Mouse (Mus musculus): ENCODE data around the gene Gm26992.
"Not testable (repeated sequence)": the region's sequence is repeated elsewhere in the genome, so short reads cannot be mapped to it uniquely, and the experiment has no call there.

The Gm26992 gene

GRCm38 (mm10) chrX:103421710-103422109, at the start of gene Gm26992:
Gene Gm26992, plus strand, starts transcription at chrX:103422010.
- DNase-seq (ENCODE audit: low spot score): no peak

DNA sequence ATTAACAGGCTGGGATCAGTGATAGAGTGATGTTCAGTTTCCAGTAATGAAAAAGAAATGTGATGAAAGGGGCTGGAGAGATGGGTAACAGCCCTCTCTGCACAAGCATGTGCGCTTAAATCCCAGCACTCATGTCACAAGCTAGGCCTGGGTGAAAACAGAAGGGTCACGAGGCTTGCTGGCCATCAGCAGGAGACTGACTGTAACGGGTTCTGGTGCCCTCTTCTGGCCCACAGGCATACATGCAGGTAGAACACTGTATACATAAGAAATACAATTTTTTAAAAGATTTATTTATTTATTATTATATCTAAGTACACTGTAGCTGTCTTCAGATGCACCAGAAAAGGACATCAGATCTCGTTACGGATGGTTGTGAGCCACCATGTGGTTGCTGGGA, 47.6 kb upstream of the Gm26992 start:
- no peak for DNase-seq (ENCODE audit: low spot score)

- DNase-seq (ENCODE audit: low spot score): no peak
Observed at GRCm38 (mm10) chrX:103384528-103384927, 37.3 kb upstream of the Gm26992 start.

GRCm38 (mm10) chrX:103388131-103388530, 33.7 kb upstream of the Gm26992 start:
- no peak for DNase-seq (ENCODE audit: low spot score)

- no peak for DNase-seq (ENCODE audit: low spot score)
Observed at GRCm38 (mm10) chrX:103393841-103394240, 28.0 kb upstream of the Gm26992 start.

DNA sequence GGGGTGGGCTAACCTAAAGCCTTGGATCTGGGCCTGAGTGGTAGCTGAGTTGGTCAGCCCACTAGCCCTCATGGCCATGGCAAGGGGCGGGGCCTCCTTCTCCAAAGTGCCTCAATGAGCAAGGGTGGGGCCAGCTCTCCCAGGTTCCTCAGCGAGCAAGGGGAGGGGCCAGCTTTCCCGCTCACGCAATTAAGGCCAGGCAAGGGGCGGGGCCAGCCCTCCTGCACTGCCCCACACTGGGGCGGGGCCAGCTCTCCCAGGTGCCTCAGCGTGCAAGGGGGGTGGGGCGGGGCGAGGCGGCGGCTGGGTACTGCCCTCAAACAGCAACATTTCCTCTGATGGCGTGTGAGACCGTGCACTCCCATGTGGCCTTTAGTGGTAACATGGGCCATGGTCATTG, 16.8 kb upstream of the Gm26992 start:
- no peak for DNase-seq (ENCODE audit: low spot score)

DNA sequence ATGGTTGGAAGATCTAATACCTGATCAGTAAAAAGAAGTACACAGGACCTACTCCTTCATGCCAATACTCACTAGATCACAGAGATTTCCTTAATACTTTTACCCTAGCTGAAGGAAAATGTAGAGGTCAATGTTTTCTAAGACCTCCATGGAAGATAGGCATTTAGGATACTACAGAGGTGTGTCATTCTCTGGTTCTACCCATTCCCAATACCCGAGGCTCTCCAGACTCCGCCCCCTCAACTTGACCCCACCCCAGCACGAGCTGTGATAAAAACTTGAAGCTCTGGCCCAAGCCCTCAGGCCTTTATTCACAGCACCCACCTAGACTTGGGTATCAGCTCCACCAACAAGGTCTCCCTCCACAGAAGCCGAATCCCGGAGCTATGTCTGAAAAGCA, 7.6 kb upstream of the Gm26992 start, which contains the start of gene Tsx:
Tsx (plus strand) TSS at position 301 of the 400 bp plus-strand sequence.
- DNase-seq (ENCODE audit: low spot score): no peak

DNA sequence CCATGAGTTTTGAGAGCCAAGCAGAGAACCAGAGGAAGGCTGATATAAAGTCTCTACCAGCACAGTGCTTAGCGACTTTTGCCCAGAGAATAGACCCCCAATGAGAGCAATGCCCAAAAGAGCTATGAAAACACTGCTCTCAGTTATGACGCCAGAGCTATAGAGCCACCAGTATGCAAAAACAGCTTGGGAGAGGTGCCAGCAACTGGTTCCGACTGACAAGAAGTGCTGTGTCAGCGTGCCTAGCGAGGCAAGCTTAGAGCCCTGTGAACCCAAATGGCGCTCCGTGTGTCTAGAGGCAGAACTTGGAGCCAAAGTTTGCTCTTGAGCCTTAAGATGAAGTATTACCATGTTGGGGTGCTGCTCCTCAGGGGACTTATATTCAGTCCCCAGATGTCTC, 5.9 kb downstream of the Gm26992 start:
- DNase-seq (ENCODE audit: low spot score): no peak

GRCm38 (mm10) chrX:103432293-103432692, 10.5 kb downstream of the Gm26992 start:
- DNase-seq (ENCODE audit: low spot score): no peak

DNA sequence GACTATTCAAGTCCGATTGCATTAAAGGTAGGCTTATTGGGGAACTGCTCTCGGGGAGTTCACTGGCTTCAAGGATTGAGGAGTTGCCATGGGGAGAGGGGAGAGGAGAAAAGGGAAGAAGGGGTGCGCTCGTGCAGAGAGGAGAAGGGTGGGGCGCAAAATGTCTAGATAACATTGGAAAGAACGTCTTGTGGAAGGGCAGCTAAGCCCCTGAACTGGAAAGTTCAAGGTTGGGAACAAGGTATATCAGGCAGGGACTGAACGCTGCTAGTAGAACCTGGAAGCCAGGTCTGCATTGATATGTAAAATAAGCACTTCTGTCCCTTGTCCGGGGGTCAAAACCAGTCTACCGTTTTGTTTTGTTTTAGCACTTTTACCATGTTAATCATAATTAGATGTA, 16.2 kb downstream of the Gm26992 start:
- no peak for DNase-seq (ENCODE audit: low spot score)

GRCm38 (mm10) chrX:103440803-103441202, 19.0 kb downstream of the Gm26992 start:
- no peak for DNase-seq (ENCODE audit: low spot score)

DNA sequence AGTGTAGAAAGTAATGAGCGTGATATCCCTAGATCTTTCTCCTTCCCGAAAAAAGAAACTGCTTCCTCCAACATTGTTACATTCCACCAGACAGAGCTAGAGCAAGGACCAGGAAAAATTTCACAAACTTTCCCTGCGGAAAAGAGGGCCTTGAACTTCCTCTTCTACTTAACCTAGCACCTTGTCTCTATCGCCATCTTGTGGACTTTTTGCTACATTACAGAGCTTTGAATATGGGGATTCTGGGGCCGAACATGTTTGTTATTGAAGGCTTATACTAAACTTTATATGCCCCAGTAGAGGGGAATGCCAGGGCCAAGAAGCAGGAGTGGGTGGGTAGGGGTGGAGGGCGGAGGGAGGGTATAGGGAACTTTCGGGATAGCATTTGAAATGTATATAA, 21.9 kb downstream of the Gm26992 start:
- DNase-seq (ENCODE audit: low spot score): no peak

DNA sequence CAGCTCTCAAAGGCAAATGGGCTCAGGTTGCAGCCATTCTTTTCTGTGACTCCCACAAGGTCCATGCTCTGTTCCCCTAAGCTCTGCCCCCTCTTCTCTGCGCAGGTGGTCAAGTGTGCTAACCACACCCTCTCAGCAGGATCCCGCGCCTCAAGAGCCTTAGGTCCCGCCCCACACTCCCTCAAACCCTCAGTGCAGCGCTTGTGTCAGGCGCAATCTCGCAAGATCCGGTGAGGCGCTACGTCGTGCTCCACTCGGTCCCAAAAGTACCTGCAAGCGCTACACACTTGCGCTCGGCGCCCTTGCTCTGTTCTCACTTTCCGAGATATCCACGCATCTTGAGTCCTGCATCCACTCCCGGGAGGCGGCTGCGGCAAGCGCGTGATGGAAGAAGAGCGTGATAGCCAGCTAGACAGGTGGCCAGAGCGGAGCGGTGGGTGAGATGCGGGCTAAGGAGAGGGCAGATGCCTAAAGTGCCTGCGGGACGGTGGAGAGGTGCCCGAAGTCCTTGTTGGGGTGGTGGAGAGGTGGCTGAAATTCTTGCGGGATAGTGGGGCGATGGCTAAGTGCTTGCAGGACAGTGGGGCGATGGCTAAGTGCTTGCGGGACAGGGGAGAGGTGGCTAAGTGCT, 25.8 kb downstream of the Gm26992 start:
- DNase-seq (ENCODE audit: low spot score): no peak

DNA sequence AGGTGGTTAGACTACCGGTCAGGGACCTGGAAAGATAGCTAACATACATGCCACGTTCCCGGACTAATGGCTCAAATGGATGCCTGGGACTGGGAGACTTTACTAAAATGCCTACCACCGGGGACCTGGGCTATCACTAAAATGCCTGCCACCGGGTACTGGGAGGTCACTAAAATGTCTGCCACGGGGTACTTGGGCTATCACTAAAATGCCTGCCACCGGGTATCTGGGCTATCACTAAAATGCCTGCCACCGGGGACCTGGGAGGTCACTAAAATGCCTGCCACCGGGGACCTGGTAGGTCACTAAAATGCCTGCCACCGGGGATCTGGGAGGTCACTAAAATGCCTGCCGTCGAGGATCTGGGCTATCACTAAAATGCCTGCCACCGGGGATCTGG, 26.6 kb downstream of the Gm26992 start:
- DNase-seq (ENCODE audit: low spot score): not testable (repeated sequence)

GRCm38 (mm10) chrX:103448943-103449722, 27.3 kb downstream of the Gm26992 start:
- not testable (repeated sequence) for DNase-seq (ENCODE audit: low spot score)

GRCm38 (mm10) chrX:103452815-103453214, 31.0 kb downstream of the Gm26992 start:
- no peak for DNase-seq (ENCODE audit: low spot score)

- DNase-seq (ENCODE audit: low spot score): no peak
Observed at GRCm38 (mm10) chrX:103460056-103460455, 38.2 kb downstream of the Gm26992 start.

DNA sequence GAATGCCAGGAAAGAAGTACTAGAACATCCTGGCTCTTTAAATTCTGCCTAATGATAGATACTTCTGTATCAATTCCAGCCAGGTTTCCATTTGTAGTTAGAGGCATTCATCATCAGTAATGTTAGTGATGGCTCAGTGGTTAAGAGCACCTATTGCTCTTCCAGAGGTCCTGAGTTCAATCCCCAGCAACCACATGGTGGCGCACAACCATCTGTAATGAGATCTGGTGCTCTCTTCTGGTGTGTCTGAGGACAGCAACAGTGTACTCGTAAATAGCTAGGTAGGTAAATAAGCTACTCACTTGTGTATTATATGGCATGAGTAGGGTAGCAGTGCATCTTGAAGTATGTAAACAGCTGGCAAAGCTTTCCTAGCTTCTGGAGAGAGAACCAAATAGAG, 47.2 kb downstream of the Gm26992 start:
- DNase-seq (ENCODE audit: low spot score): no peak

GRCm38 (mm10) chrX:103472346-103472745, 50.5 kb downstream of the Gm26992 start:
- DNase-seq (ENCODE audit: low spot score): no peak

GRCm38 (mm10) chrX:103477507-103477906, 55.7 kb downstream of the Gm26992 start:
- peak; percentile 70 for DNase-seq (ENCODE audit: low spot score)

DNA sequence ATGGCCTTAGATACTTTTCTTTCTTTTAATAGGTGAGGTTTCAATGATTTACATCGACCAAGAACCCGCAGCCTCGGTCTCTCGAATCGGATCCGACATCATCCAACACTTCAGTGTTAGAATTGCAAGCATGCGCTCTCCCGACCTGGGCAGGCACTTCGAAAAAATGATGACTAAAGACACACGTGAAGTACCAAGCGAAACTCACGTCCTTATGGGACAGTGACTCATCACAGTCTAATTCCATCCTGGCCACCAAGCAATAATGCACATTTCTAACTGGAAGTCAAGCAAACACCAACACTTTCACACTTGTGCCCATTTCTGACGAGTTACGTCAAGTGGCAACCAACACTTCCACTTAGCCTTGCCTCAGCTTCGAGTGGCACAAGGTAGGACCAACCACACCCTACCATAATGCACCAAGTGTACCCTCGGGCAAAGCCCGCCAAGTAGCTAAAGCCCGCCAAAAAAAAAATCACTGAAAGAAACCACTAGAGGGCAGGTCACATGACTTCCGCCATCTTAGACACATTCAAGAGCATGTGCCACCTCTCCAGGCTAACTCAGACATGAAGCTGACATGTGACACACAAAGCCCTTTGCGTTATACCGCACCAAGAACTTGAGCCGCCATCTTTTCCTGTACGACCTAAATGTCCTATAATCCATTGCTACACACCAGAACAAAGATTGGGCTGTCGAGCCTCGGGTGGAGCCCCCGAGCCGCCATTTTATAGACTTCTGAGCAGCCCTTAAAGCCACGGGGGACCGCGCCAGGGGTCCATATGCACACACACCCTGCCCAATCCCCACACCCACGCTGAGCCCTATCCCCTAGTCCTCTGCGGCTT, 59.7 kb downstream of the Gm26992 start:
- DNase-seq (ENCODE audit: low spot score): peak; percentile 64

DNA sequence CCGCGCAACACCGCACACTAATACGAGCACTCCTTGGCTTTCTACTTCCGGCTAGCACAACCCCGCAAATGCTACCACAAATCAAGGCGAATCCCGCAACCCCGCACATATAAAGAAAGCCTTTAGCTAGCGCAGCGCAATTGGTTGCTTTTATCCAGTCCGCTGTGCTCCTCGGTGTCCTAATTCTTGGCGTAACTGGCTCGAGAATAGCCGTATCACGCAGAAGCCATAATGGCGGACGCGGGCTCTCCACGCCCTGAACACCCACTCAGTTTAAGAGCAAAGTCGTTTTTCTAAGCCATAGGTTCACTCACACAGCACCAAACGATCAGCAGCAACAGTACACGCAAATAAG, 60.3 kb downstream of the Gm26992 start:
- peak; percentile 7 for DNase-seq (ENCODE audit: low spot score)

- DNase-seq (ENCODE audit: low spot score): peak; percentile 50
Observed at GRCm38 (mm10) chrX:103483047-103483446, 61.2 kb downstream of the Gm26992 start.
